9 mouse cellular contexts compared by ENCODE assay signal in genomic region chr6:90450697-90451096, GRCm38 (mm10). TPM values are rescaled to one million over a fixed set of nuclear protein-coding genes. Genes with fewer than 3 reads are reported as not detected.
DNase-seq lines count a peak whose midpoint lies in the region; ATAC-seq and TF ChIP-seq lines count a peak whose summit lies in the region.
"Had no signal": no experiment of that assay in that cellular context is flagged by ENCODE, and none has a peak within 500 bp of the region (broad histone marks: within the 10 kb centered on the region; RNA-seq: fewer than 3 reads in every experiment).

No protein-coding gene starts in this region.

- 68% methylated on average over 5 of the region's 5 CpGs for WGBS in kidney, embryonic 15.5 days
- 71% methylated on average over 5 of the region's 5 CpGs for WGBS in stomach, embryonic 16.5 days
- WGBS in thymus, adult 2 months = 74% methylated on average over 5 of the region's 5 CpGs

- TF ChIP-seq CTCF in thymus, adult 2 months (IDR thresholded peaks at IDR 0.05; ENCODE audit: borderline replicate concordance, control insufficient read depth, extremely low read depth, insufficient read depth, low read length, poor library complexity) = no peak

- no peaks in the 10 kb centered on the region for H3K27me3 ChIP-seq in kidney, embryonic 15.5 days
- no peaks in the 10 kb centered on the region for H3K27me3 ChIP-seq in stomach, embryonic 16.5 days (ENCODE audit: control insufficient read depth, insufficient read depth, low read length)
- no peaks in the 10 kb centered on the region for H3K27me3 ChIP-seq in thymus, adult 2 months (ENCODE audit: control insufficient read depth, insufficient read depth, low read length)
- H3K27me3 ChIP-seq: neural tube, embryonic 13.5 days had no signal

- H3K9ac ChIP-seq in kidney, embryonic 15.5 days = no peak overlapping the region
- H3K9ac ChIP-seq in stomach, embryonic 16.5 days (ENCODE audit: low read length) = no peak overlapping the region
- H3K9ac ChIP-seq: neural tube, embryonic 13.5 days had no signal

- no peak overlapping the region for H3K4me3 ChIP-seq in kidney, embryonic 15.5 days (replicated peaks)
- no peak overlapping the region for H3K4me3 ChIP-seq in stomach, embryonic 16.5 days (replicated peaks; ENCODE audit: low read length)
- H3K4me3 ChIP-seq in thymus, adult 2 months (ENCODE audit: control insufficient read depth, insufficient read depth, low read length) = no peak overlapping the region
- H3K4me3 ChIP-seq: neural tube, embryonic 13.5 days had no signal

- ATAC-seq in kidney, embryonic 15.5 days (replicated peaks; ENCODE audit: low FRiP score) = peak; percentile 58; the same call in 1 of the 2 replicates
- ATAC-seq in stomach, embryonic 16.5 days (ENCODE audit: insufficient read depth, low FRiP score) = 0 out of 2 replicates have a peak, but pooled peaks have one; percentile 11
- no peak for ATAC-seq in inflammation-experienced regulatory T-cells, adult 6 months

- no peak for TF ChIP-seq POLR2A in thymus, adult 2 months (IDR thresholded peaks at IDR 0.05; ENCODE audit: control insufficient read depth, extremely low read depth, insufficient read depth, low read length, poor library complexity)

- no peak overlapping the region for H3K4me2 ChIP-seq in kidney, embryonic 15.5 days
- no peak overlapping the region for H3K4me2 ChIP-seq in stomach, embryonic 16.5 days (ENCODE audit: low read depth, low read length)
- H3K4me2 ChIP-seq: neural tube, embryonic 13.5 days had no signal

- no peak overlapping the region for H3K27ac ChIP-seq in kidney, embryonic 15.5 days
- H3K27ac ChIP-seq in stomach, embryonic 16.5 days (ENCODE audit: low read length) = no peak overlapping the region
- no peak overlapping the region for H3K27ac ChIP-seq in thymus, adult 2 months (ENCODE audit: control insufficient read depth, insufficient read depth, low read length)
- H3K27ac ChIP-seq: neural tube, embryonic 13.5 days had no signal

- DNase-seq in gastrocnemius, adult 18-20 months (ENCODE audit: low spot score) = peak; percentile 87
- no peak for DNase-seq in gastrocnemius, postnatal 4 days (ENCODE audit: low spot score in 2 of 2)
- DNase-seq in adipocyte (ENCODE audit: low spot score) = peak; percentile 68
- peak; percentile 84 for DNase-seq in gastrocnemius, postnatal 25 days
- DNase-seq in thymus, adult 2 months = no peak

- no peaks in the 10 kb centered on the region for H3K4me1 ChIP-seq in kidney, embryonic 15.5 days
- no peaks in the 10 kb centered on the region for H3K4me1 ChIP-seq in stomach, embryonic 16.5 days (ENCODE audit: control insufficient read depth, insufficient read depth, low read length)
- no peaks in the 10 kb centered on the region for H3K4me1 ChIP-seq in thymus, adult 2 months (replicated peaks; ENCODE audit: control insufficient read depth, insufficient read depth, low read length)

- no peaks in the 10 kb centered on the region for H3K36me3 ChIP-seq in kidney, embryonic 15.5 days
- H3K36me3 ChIP-seq in stomach, embryonic 16.5 days (ENCODE audit: control insufficient read depth, insufficient read depth, low read length) = no peaks in the 10 kb centered on the region
- no peaks in the 10 kb centered on the region for H3K36me3 ChIP-seq in thymus, adult 2 months (ENCODE audit: control insufficient read depth, insufficient read depth, low read length)
- H3K36me3 ChIP-seq: neural tube, embryonic 13.5 days had no signal

- no peaks in the 10 kb centered on the region for H3K9me3 ChIP-seq in kidney, embryonic 15.5 days (replicated peaks)
- no peaks in the 10 kb centered on the region for H3K9me3 ChIP-seq in stomach, embryonic 16.5 days (replicated peaks; ENCODE audit: control insufficient read depth, low read length)
- H3K9me3 ChIP-seq: neural tube, embryonic 13.5 days had no signal

RNA-seq across cellular contexts. Expression of gene Klf15, which starts 11.7 kb away (rescaled TPM):
- 10 to 100 TPM; 33.8 to 73.0 TPM for total RNA-seq in gastrocnemius, adult 18-20 months (2021)
- 1 to 10 TPM; 6.3 to 6.7 TPM for total RNA-seq in gastrocnemius, postnatal 4 days (2021)
- total RNA-seq in gastrocnemius, postnatal 25 days (2021) = 10 to 100 TPM; 29.8 to 33.3 TPM
- 11.7 and 12.6 TPM in 2 replicates for polyA plus RNA-seq in kidney, embryonic 15.5 days (2015; fragmentation: Nextera tagmentation; extraction: Ambion mirVana)
- polyA plus RNA-seq in stomach, embryonic 16.5 days (2015; fragmentation: Nextera tagmentation; extraction: Ambion mirVana) = 8.8 and 10.2 TPM in 2 replicates
- 18.6 and 23.8 TPM in 2 replicates for polyA plus RNA-seq in thymus, adult 2 months (2012; rRNA removed)
- not detected for polyA plus RNA-seq in inflammation-experienced regulatory T-cells, adult 6 months (2017; shearing (Covaris generic))

RNA-seq across cellular contexts. Expression of gene Cfap100, which starts 22.1 kb away (rescaled TPM):
- total RNA-seq in gastrocnemius, adult 18-20 months (2021) = under 1 TPM in 1 of 2 experiments, not detected in 1; 0.12 TPM
- total RNA-seq in gastrocnemius, postnatal 4 days (2021) = under 1 TPM; 0.26 to 0.37 TPM
- total RNA-seq in gastrocnemius, postnatal 25 days (2021) = 1 to 10 TPM; 1.0 to 1.1 TPM
- 0.30 and 0.58 TPM in 2 replicates for polyA plus RNA-seq in kidney, embryonic 15.5 days (2015; fragmentation: Nextera tagmentation; extraction: Ambion mirVana)
- 0.31 and 0.46 TPM in 2 replicates for polyA plus RNA-seq in stomach, embryonic 16.5 days (2015; fragmentation: Nextera tagmentation; extraction: Ambion mirVana)
- 0.05 and 0.26 TPM in 2 replicates for polyA plus RNA-seq in thymus, adult 2 months (2012; rRNA removed)
- under 1 TPM in 1 of 3 experiments, not detected in 2; 0.36 TPM for polyA plus RNA-seq in inflammation-experienced regulatory T-cells, adult 6 months (2017; shearing (Covaris generic))

RNA-seq across cellular contexts. Expression of gene Aldh1l1, which starts 35.5 kb away (rescaled TPM):
- 1 to 10 TPM; 3.5 to 4.2 TPM for total RNA-seq in gastrocnemius, adult 18-20 months (2021)
- 1 to 10 TPM; 2.2 to 2.9 TPM for total RNA-seq in gastrocnemius, postnatal 4 days (2021)
- 1 to 10 TPM; 5.0 to 7.6 TPM for total RNA-seq in gastrocnemius, postnatal 25 days (2021)
- polyA plus RNA-seq in kidney, embryonic 15.5 days (2015; fragmentation: Nextera tagmentation; extraction: Ambion mirVana) = 11.2 and 13.8 TPM in 2 replicates
- polyA plus RNA-seq in stomach, embryonic 16.5 days (2015; fragmentation: Nextera tagmentation; extraction: Ambion mirVana) = 13.1 and 14.9 TPM in 2 replicates
- 14.0 and 14.8 TPM in 2 replicates for polyA plus RNA-seq in thymus, adult 2 months (2012; rRNA removed)
- under 1 TPM in 2 of 3 experiments, not detected in 1; 0.34 to 0.77 TPM for polyA plus RNA-seq in inflammation-experienced regulatory T-cells, adult 6 months (2017; shearing (Covaris generic))

Comparison
In these comparisons a context has a peak if more than half of its experiments do, and no peak if none do; other contexts are left out.
1. DNase-seq: peak in gastrocnemius, adult 18-20 months (single experiment), adipocyte (single experiment) and gastrocnemius, postnatal 25 days (single experiment); none in gastrocnemius, postnatal 4 days (0 of 2) and thymus, adult 2 months (single experiment).